Mouse (Mus musculus): ENCODE data around the gene Ank2.

GRCm38 (mm10) chr3:127453254-127453653 is 45.9 kb downstream of the Ank2 start:
- no peak for TF ChIP-seq POLR2A (IDR thresholded peaks at IDR 0.05; ENCODE audit: extremely low read depth, insufficient read depth, low read length)
- TF ChIP-seq CTCF (IDR thresholded peaks at IDR 0.05; ENCODE audit: extremely low read depth, insufficient read depth, low read length), result no peak

Data from cortical plate, adult 2 months (tissue).